Mouse (Mus musculus) splenic B cell, adult 2 months (primary cell): ENCODE measurements around the gene Esf1.

Source experiments
- DNase-seq: peaks from one replicate; pipeline ENCODE4 v3.0.0-alpha.2; 2011; ENCODE audit warnings: low read depth, low spot score
- H3K27me3 ChIP-seq: 2 replicates; pipeline ENCODE4 v1.6.1; 2012; ENCODE audit warnings: mild to moderate bottlenecking, low read length, moderate library complexity, mixed read lengths; ENCODE audit not compliant: control insufficient read depth, poor library complexity, insufficient read depth, severe bottlenecking
- H3K36me3 ChIP-seq: 2 replicates; pipeline ENCODE4 v1.6.1; 2012; ENCODE audit warnings: mild to moderate bottlenecking, low read length, moderate library complexity, mixed read lengths; ENCODE audit not compliant: control insufficient read depth, poor library complexity, insufficient read depth, severe bottlenecking

Gene Esf1

GRCm38 (mm10) chr2:140075150-140075549, 95.2 kb downstream of the Esf1 start:
- no peaks in the 10 kb centered on the region for H3K36me3 ChIP-seq
- no peak for DNase-seq
- H3K27me3 ChIP-seq = no peaks in the 10 kb centered on the region
